Mouse (Mus musculus) regulatory T cell (primary cell): ENCODE results near the gene Ythdf2.

Experiments used
- in situ Hi-C: fragments of 300-600 bp; cut with MboI, MseI; formaldehyde crosslinking; loops from one replicate; pipeline ENCODE4 v1.15.1; 2025; ENCODE audit warnings: high pct_unique_total_duplicates

Gene Ythdf2

GRCm38 (mm10) chr4:132211953-132212734 lies at the start of gene Ythdf2:
Ythdf2 (minus strand) TSS chr4:132212303.
- in situ Hi-C loops, result loop anchor here (10.0 kb wide), 1 partner anchor 1487 kb away; no protein-coding TSS in a partner anchor

GRCm38 (mm10) chr4:132260404-132261379 lies 48.6 kb upstream of the Ythdf2 start:
- in situ Hi-C loops, result no loop called here

DNA sequence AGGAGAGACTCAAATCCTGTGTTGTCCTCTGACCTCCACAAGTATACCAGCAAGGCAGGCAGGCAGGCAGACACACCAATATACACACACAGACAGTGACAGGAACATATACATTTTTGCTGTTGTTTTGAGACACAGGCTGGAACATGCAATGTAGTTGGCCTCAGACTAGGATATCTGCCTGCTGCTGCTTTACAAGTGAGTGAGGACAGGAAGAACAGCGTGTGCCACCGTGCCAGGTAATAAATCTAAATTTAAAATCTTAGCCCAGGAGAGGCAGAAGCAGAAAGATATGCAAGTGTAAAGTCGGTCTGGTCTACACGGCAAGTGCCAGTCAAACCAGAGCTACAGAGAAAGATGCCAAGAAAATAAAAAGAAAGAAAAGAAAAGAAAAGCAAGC lies 47.1 kb upstream of the Ythdf2 start:
- in situ Hi-C loops, result loop anchor here (5.0 kb wide), 1 partner anchor 37 kb away; no protein-coding TSS in a partner anchor

- in situ Hi-C loops, result loop anchor here (5.0 kb wide), 1 partner anchor 34 kb away; no protein-coding TSS in a partner anchor
Measured at GRCm38 (mm10) chr4:132256384-132256783, 44.3 kb upstream of the Ythdf2 start.

DNA sequence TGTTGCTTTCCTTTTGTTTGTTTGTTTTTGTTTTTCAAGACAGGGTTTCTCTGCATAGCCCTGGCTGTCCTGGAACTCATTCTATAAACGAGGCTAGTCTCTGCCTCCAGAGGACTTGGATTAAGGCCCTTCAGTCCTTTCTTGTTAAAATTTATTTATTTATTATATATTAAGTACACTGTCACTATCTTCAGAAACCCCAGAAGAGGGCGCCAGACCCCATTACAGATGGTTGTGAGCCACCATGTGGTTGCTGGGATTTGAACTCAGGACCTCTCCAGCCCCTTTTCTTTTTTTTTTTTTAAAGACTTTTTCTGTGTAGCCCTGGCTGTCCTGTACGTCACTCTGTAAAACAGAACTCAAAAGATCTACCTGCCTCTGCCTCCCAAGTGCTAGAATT lies 42.9 kb upstream of the Ythdf2 start:
- in situ Hi-C loops, result loop anchor here (5.0 kb wide), 1 partner anchor 33 kb away; no protein-coding TSS in a partner anchor

DNA sequence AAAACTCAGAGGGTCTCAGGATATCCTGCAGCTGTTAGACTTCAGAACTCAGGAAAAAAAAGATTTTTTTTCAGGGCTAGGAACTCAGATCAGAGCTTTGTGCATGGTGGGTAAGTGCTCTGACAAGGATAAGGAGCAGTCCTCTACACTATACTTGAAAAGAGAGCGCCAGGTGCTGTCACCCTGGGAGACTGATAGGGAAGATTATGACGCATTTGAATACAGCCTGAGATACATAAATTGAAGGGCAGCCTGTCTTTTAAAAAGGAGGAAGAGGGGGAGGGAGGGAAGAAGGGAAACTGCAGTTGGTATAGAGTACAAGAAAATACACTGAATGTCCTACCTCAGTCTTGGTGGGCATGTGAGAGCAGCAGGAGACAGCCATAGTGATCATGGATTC lies 41.5 kb upstream of the Ythdf2 start:
- in situ Hi-C loops, result no loop called here

- in situ Hi-C loops, result no loop called here
Measured at GRCm38 (mm10) chr4:132253128-132253527, 41.0 kb upstream of the Ythdf2 start.

DNA sequence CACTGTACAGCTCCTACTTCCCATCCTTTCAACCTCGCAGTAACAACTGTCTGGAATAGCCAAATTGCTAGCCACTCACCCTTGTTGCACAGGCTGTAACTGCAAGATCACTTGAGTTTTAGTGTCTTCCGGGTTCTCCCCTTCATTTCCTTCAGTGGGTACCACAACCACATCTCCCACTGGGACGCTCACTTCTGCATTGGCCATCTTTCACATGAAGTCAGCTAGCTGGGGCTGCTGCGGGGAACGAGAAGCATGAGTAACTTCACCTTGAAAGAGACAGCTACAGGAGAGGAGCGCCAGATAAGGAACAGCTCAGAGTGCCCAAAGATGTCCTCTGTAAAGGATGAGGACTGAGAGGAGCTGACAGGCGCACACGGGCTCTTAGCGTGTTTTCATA lies 39.5 kb upstream of the Ythdf2 start:
- in situ Hi-C loops, result no loop called here

DNA sequence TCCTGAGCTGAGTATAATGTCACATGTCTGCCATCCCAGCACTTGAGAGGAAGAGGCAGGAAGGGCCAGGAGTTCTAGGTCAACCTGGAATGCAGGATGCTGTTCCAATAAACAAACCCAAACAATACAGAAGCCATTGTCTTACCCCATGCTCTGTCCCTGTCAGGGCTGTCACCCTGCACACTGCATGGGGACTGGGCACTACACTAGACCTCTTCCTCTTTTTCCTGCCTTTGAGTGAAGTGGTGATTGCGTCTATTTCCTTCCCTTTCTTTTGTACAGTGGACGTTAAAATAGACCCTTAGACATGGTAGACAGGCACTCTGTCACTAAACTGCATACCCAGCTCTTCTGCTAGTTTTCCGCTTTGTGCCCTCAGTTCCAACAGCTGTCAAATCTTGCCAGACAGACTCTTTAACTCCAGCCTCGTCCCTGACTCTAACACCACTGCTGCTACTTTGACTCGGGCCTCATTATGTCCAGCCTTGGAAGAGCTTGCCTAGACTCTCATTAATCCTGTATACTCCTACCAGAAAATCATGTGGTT lies 35.4 kb upstream of the Ythdf2 start:
- in situ Hi-C loops, result no loop called here

GRCm38 (mm10) chr4:132245643-132246042 lies 33.5 kb upstream of the Ythdf2 start:
- in situ Hi-C loops, result no loop called here

DNA sequence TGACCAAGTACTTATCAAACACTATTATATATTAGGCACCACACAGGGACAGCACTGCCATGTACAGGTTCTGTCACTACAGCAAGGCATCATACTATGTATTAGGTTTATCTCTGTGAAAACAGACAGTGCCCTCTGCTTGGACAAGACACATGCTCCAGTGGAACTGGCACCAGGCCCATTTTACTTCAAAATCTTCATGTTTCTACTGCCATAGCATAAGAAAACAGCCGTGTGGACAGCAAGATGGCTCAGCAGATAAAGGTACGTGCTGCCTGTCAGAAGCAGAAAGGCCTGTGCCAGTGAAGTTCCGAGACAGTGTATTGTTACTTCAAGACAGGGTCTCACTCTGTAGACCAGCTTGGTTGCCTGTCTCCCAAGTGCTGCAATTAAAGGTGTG lies 29.1 kb upstream of the Ythdf2 start:
- in situ Hi-C loops, result no loop called here

- in situ Hi-C loops, result no loop called here
Measured at GRCm38 (mm10) chr4:132240367-132240766, 28.3 kb upstream of the Ythdf2 start.

DNA sequence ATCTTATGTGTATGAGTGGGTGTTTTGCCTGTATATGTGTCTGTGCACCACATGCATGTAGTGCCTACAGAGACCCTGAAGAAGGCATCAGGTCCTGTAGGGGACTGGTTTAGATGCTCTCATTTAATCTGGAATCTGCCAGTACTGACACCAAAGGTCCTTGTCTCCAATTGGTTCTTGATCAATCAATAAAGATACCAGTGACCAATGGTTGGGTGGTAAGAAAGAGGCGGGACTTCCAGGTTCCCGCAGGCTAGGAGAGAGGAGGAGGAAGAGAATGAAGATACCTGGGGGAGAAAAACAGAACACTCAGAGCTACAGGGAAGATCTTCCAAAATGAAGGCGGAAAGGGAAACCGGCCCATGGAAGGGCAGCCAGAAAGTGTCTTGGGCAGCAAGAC lies 26.3 kb upstream of the Ythdf2 start:
- in situ Hi-C loops, result no loop called here

DNA sequence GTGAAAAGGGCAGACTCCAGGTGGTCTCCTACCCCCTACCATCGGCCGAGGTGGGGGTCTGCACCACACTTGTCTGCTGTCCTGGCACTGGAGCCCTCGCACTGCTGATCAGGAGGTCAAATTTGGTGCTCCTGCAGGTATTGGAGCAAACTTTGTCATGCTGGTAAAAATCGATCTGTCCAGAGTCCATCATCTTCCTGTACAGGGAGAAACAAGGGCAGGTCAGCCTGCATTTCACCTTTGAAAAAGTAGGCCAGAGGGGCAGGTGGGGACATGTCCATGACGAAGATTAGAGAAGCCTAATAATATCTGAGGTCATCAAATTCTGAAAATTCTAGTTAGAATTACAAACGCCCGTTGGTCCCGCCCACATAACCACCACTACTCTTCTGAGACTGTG lies 22.6 kb upstream of the Ythdf2 start:
- in situ Hi-C loops, result no loop called here

DNA sequence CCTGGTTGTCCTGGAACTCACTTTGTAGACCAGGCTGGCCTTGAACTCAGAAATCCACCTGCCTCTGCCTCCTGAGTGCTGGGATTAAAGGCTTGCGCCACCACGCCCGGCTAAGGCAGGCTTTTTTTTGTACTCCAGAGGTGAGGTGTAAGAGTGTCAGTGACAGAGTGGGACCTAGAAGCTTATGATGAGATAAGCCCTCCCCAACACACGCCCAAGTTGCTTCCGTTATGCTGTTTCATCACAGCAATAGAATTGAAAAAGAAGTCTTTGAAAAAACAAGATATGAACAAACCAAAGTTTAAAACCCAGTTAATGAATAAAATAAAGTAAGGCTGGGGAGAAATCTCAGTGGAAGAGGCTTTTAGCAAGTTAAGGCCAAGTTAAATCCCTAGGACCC lies 18.3 kb upstream of the Ythdf2 start:
- in situ Hi-C loops, result no loop called here

DNA sequence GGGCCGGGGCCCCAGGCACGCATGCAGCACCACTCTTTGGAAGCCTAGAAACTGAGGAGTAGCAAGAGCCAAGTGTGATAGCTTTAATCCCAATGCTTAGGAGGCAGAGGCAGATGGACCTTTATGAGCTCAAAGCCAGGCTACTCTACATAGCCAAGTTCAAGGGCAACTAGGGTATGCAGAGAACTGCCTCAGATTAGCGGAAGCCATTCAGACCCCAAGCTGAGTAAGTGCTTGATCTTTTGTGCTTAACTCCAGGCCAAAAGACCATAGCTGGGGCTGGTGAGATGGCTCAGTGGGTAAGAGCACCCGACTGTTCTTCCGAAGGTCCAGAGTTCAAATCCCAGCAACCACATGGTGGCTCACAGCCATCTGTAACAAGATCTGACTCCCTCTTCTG lies 9.9 kb upstream of the Ythdf2 start:
- in situ Hi-C loops, result loop anchor here (5.0 kb wide), 1 partner anchor 35 kb away; no protein-coding TSS in a partner anchor

DNA sequence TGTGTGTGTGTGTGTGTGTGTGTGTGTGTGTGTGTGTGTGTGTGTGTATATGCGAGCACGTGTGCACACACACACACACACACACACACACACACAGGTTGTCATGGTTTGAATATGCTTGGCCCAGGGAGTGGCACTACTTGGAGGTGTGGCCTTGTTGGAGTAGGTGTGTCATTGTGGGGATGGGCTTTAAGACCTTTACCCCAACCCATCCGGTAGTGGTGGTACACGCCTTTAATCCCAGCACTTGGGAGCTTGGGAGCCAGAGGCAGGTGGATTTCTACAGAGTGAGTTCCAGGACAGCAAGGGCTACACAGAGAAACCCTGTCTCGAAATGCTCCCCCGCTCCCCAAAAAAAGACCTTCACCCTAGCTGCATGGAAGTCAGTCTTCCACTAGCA lies 6.3 kb upstream of the Ythdf2 start:
- in situ Hi-C loops, result loop anchor here (10.0 kb wide), 1 partner anchor 1494 kb away; no protein-coding TSS in a partner anchor

DNA sequence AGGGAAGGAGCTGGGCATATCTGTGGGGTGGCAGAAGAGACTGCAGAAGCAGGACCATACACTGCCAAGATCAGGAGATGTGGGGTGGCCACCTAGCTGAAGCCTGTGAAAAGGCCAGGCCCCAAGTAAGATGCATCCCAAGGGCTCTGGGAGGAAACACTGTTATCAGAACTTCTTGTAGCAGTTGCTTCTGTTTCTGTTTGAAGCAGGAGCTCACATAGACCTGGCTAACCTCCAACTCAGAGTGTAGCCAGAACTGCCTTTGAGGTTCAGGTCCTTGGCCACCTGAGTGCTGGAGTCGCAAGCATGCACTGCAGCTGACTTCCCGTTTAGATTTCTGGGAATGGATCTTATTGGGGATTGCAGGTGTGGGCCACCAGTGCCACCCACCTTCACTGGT lies 5.7 kb upstream of the Ythdf2 start:
- in situ Hi-C loops, result loop anchor here (10.0 kb wide), 1 partner anchor 1493 kb away; no protein-coding TSS in a partner anchor

- in situ Hi-C loops, result loop anchor here (10.0 kb wide), 1 partner anchor 1492 kb away; no protein-coding TSS in a partner anchor
Measured at GRCm38 (mm10) chr4:132216602-132217001, 4.5 kb upstream of the Ythdf2 start.

- in situ Hi-C loops, result loop anchor here (10.0 kb wide), 1 partner anchor 1490 kb away; no protein-coding TSS in a partner anchor
Measured at GRCm38 (mm10) chr4:132214847-132215246, 2.7 kb upstream of the Ythdf2 start.

DNA sequence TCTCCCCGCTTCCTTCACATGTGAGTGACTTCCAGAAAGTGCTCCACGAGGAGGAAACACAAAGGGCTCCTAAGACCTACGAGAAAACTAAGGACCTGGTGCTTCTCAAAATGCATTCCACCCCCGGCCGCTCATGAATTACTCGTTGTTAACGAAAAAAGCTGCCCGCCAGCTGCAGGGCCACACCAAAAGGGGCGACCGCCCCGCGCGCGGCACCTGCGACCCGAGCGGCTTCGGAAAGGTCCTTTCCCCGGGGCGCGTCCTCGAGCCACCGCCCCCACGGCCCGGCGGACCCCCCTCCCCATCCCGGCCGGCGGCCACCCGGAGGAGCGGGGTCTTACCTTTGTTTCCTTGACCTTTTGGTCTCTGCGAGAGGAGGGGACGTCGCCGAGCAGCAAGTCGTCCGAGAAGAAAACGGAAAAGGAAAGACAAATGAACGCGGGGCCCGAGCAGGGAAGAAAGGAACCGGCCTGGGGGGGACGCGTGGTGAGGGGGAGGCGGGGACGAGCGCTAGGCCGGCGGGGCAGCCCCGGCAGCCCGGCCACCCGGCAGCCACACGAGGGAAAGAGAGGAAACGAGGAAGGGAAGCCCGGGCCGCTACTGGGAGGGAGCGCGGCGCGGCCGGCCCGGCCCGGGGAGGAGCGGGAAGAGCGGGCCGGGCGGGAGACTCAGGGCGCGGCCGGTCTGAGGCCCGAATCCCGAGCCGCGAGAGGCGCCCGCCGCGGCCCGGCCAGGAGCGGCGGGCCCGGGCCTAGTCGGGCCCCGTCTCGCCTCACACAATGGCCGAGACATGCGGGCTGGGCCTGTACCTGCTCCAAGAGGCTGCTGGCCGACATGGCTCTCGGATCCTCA lies 786 bp downstream of the Ythdf2 start:
- in situ Hi-C loops, result loop anchor here (10.0 kb wide), 1 partner anchor 1487 kb away; no protein-coding TSS in a partner anchor
